Mouse (Mus musculus) heart, embryonic 13.5 days (tissue): ENCODE measurements around the gene Serinc4. TPM values are rescaled to one million over a fixed set of nuclear protein-coding genes. Genes with fewer than 3 reads are reported as not detected.
A peak's percentile ranks its signal among the peaks of the same experiment; 100 is the strongest.
"Not testable (repeated sequence)": the region's sequence is repeated elsewhere in the genome, so short reads cannot be mapped to it uniquely, and the experiment has no call there.

Source experiments
- ATAC-seq: fragments of 200-750 bp; cut with Nextera tagmentation; 2 replicates; pipeline ENCODE4 v1.8.0; 2017; ENCODE audit warnings: moderate TSS enrichment; ENCODE audit not compliant: insufficient number of reproducible peaks, low FRiP score, low TSS enrichment; ENCODE audit errors: extremely low read depth
- H3K27ac ChIP-seq: fragments of 300-500 bp; sonication (generic); replicated peaks from 2 replicates; pipeline ENCODE4 v1.5.1; 2015; ENCODE audit warnings: moderate library complexity, mild to moderate bottlenecking, inconsistent platforms
- H3K27me3 ChIP-seq: fragments of 300-500 bp; sonication (generic); replicated peaks from 2 replicates; pipeline ENCODE4 v1.6.1; 2015; ENCODE audit warnings: mild to moderate bottlenecking, inconsistent platforms
- H3K36me3 ChIP-seq: fragments of 300-500 bp; sonication (generic); 2 replicates; pipeline ENCODE4 v1.6.1; 2015; ENCODE audit warnings: mild to moderate bottlenecking, inconsistent platforms
- H3K4me1 ChIP-seq: fragments of 300-500 bp; sonication (generic); 2 replicates; pipeline ENCODE4 v1.6.1; 2015; ENCODE audit warnings: inconsistent platforms
- H3K4me2 ChIP-seq: fragments of 300-500 bp; sonication (generic); 2 replicates; pipeline ENCODE4 v1.6.1; 2015; ENCODE audit warnings: inconsistent platforms, mild to moderate bottlenecking, moderate library complexity
- H3K4me3 ChIP-seq: fragments of 300-500 bp; sonication (generic); 2 replicates; pipeline ENCODE4 v1.5.1; 2015; ENCODE audit warnings: moderate library complexity, mild to moderate bottlenecking, inconsistent platforms
- H3K9ac ChIP-seq: fragments of 300-500 bp; sonication (generic); 2 replicates; pipeline ENCODE4 v1.6.1; 2015; ENCODE audit warnings: inconsistent platforms, mild to moderate bottlenecking, moderate library complexity
- H3K9me3 ChIP-seq: fragments of 300-500 bp; sonication (generic); 2 replicates; pipeline ENCODE4 v1.6.1; 2016; ENCODE audit warnings: inconsistent platforms
- WGBS: fragments of 180-500 bp; shearing (Covaris S2); methylation state at CpG from one replicate; pipeline ENCODE4 v1.1.7; 2015; ENCODE audit warnings: mixed read lengths; 5-methylcytosine and 5-hydroxymethylcytosine counted together
- polyA plus RNA-seq: library from polyadenylated mRNA; unstranded; fragments of >200 nt; fragmentation: Nextera tagmentation; extraction: Ambion mirVana; gene quantifications from 2 replicates; pipeline ENCODE4 v1.2.1, GENCODE M21; 2015

Gene Serinc4
- polyA plus RNA-seq = 0.07 and 0.13 TPM in 2 replicates

- H3K4me1 ChIP-seq = peaks cover 40% of the 10 kb centered on the region
- no peaks in the 10 kb centered on the region for H3K27me3 ChIP-seq
- peak within 1 kb of the TSS; percentile 76 for H3K4me2 ChIP-seq
- H3K4me3 ChIP-seq = peak within 1 kb of the TSS; percentile 66
- H3K36me3 ChIP-seq = peaks cover 63% of the 10 kb centered on the region
- ATAC-seq = peak; percentile 60
- H3K27ac ChIP-seq = peak within 1 kb of the TSS; percentile 81
- WGBS = 2% methylated on average over 41 of the region's 41 CpGs
- H3K9ac ChIP-seq = peak within 1 kb of the TSS; percentile 85
- H3K9me3 ChIP-seq = no peaks in the 10 kb centered on the region
These were observed at the start of gene Serinc4 for GRCm38 (mm10) chr2:121456692-121457642. Gene Serinc4, minus strand, starts transcription at chr2:121456781.

DNA sequence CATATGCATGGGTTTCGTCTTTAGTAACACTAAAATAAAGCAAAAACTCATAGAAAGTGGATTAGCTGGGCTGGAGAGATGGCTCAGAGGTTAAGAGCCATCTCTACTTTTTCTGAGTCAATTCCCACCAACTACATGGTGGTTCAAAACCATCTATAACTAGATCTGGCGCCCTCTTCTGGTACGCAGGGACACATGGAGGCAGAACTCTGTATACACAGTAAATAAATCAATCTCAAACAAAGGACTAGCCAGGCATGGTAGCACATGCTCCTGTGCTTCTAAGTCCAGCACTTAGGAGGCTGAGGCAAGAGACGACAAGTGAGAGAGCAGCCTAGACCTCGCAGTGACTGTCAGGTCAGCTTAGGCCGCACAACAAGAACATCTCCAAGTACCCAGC lies 45.0 kb upstream of the Serinc4 start:
- H3K4me1 ChIP-seq, ATAC-seq, H3K27ac ChIP-seq, H3K9ac ChIP-seq, H3K27me3 ChIP-seq, H3K4me3 ChIP-seq, H3K4me2 ChIP-seq, H3K9me3 ChIP-seq: not testable (repeated sequence)
- H3K36me3 ChIP-seq = peaks cover 16% of the 10 kb centered on the region
- 83% methylated on average over 1 of the region's 6 CpGs for WGBS

DNA sequence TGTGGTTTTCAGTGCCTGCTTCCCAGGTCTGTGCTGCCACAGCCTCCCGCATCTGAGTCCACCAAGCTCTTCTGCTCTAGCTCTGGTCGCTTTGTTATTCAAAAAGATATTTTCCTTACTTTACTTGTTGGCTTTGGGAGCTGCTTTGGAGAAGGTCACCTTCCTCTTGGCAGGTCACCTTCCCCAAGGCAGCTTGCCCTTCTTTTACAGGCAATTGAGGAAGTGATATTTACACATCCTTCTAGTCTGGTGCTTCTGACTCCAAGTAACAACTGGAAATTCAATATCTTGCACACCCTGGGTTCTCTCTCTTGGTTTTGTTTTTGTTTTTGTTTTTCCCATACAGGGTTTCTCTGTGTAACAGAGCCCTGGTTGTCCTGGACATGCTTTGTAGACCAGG lies 27.8 kb upstream of the Serinc4 start:
- not testable (repeated sequence) for H3K36me3 ChIP-seq, H3K4me1 ChIP-seq, H3K4me3 ChIP-seq, H3K27me3 ChIP-seq, H3K4me2 ChIP-seq, ATAC-seq, H3K9ac ChIP-seq, H3K27ac ChIP-seq, H3K9me3 ChIP-seq
- 67% methylated on average over 2 of the region's 2 CpGs for WGBS

DNA sequence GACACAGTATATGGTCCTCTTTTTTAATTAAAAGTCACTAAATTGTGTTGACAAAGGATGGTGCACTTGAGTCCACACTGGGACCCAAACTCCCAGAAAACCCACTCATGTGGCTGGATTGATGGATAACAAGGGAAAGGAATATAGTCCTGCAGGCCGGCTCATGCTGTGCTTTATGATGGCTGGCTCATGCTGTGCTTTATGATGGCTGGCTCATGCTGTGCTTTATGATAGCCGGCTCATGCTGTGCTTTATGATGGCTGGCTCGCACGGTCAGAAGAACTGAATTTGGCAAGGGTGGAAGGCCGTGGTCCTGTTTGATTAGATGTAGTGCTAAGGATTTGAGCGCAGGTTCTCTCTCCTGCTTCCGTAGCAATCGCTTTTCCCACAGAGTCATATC lies 27.0 kb upstream of the Serinc4 start:
- Histone ChIP-seq H3K4me1 (no peaks in the 10 kb centered on the region), H3K9ac (no peak overlapping the region), H3K27ac (no peak overlapping the region), H3K4me3 (no peak overlapping the region), H3K4me2 (no peak overlapping the region), H3K27me3 (0 out of 2 replicates have a peak, but pooled peaks cover 7% of the 10 kb centered on the region), H3K9me3 (no peaks in the 10 kb centered on the region), H3K36me3 (no peaks in the 10 kb centered on the region)
- no peak for ATAC-seq
- WGBS = 69% methylated on average over 8 of the region's 8 CpGs

DNA sequence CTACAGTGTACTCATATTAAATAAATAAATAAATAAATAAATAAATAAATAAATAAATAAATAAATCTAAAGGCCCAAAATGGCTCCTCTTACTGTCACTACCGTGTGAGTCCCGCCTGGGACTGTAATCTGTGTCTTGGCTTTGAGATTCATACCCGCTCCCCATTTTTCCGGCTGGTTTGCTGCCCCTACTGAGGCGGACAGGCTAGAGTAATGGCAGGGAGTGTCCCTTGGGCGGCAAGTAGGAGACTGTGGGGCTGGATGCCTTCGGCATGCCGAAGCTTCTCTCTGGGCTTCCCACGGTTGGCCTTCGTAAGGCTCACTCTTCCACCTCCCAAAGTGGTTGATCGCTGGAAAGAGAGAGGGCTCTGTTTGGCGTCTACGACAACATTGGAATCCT lies 24.3 kb upstream of the Serinc4 start:
- H3K9ac ChIP-seq, H3K36me3 ChIP-seq, H3K4me2 ChIP-seq, H3K27ac ChIP-seq, H3K4me3 ChIP-seq, ATAC-seq, H3K4me1 ChIP-seq, H3K9me3 ChIP-seq, H3K27me3 ChIP-seq: not testable (repeated sequence)
- 73% methylated on average over 13 of the region's 13 CpGs for WGBS

- Histone ChIP-seq H3K9ac (no peak overlapping the region), H3K27ac (no peak overlapping the region), H3K36me3 (no peaks in the 10 kb centered on the region), H3K9me3 (no peaks in the 10 kb centered on the region), H3K27me3 (0 out of 2 replicates have a peak, but pooled peaks cover 7% of the 10 kb centered on the region), H3K4me3 (no peak overlapping the region), H3K4me2 (no peak overlapping the region), H3K4me1 (no peaks in the 10 kb centered on the region)
- 55% methylated on average over 3 of the region's 3 CpGs for WGBS
- ATAC-seq = no peak
These were observed 23.9 kb upstream of the Serinc4 start for GRCm38 (mm10) chr2:121480498-121480897.

- peaks cover 8% of the 10 kb centered on the region for H3K4me1 ChIP-seq
- no peaks in the 10 kb centered on the region for H3K27me3 ChIP-seq
- WGBS = 81% methylated on average over 3 of the region's 3 CpGs
- H3K9me3 ChIP-seq = no peaks in the 10 kb centered on the region
- H3K4me2 ChIP-seq = no peak overlapping the region
- no peak overlapping the region for H3K9ac ChIP-seq
- no peaks in the 10 kb centered on the region for H3K36me3 ChIP-seq
- no peak overlapping the region for H3K27ac ChIP-seq
- no peak for ATAC-seq
- no peak overlapping the region for H3K4me3 ChIP-seq
These were observed 21.1 kb upstream of the Serinc4 start for GRCm38 (mm10) chr2:121477491-121478266.

DNA sequence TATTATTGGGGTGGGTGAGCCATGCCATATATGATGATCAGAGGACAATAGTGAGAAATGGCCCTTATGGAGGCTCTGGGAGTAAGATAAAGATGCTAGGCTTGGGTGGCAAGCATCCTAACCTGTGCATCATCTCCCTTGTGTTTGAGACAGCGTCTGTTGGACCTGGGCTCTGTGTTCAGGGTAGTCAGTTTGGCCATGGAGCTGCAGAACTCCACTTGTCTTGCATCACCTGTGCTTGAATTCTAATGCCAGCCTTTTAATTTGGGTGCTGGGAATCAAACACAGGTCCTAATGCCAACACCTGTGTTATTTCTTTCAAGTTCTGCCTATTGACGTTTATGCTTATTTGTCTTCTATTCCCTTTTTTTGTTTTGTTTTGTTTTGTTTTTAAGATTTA lies 18.7 kb upstream of the Serinc4 start:
- not testable (repeated sequence) for H3K36me3 ChIP-seq, H3K27me3 ChIP-seq, H3K4me2 ChIP-seq, H3K9ac ChIP-seq, H3K27ac ChIP-seq, ATAC-seq, H3K9me3 ChIP-seq, H3K4me3 ChIP-seq, H3K4me1 ChIP-seq
- WGBS = 94% methylated on average over 2 of the region's 2 CpGs

DNA sequence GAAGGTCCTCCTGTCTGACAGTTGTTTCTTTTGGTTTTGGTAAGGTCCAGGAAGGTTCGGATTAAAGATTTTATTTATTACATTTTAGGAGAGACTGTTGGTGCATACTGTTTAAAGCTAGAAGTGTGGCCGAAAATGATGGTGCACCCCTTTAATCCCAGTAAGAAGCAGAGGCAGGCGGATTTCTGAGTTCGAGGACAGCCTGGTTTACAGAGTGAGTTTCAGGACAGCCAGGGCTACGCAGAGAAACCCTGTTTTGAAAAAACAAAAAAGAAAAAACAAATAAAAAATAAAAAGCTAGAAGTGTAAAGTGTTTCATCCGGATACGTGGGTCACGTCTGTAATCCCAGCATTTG lies 17.6 kb upstream of the Serinc4 start:
- WGBS = 28% methylated on average over 8 of the region's 8 CpGs
- peak overlapping the region; percentile 62 for H3K27ac ChIP-seq

GRCm38 (mm10) chr2:121473301-121474179 lies 17.0 kb upstream of the Serinc4 start, which contains the start of gene Mfap1b:
Gene Mfap1b, minus strand, starts transcription at chr2:121474067.
- peak; percentile 82; the same call in 1 of the 2 replicates for ATAC-seq
- 3% methylated on average over 40 of the region's 41 CpGs for WGBS
- peak within 1 kb of the TSS; percentile 72 for H3K4me3 ChIP-seq

More for the DNA sequence above, 17.6 kb upstream of the Serinc4 start:
- Histone ChIP-seq H3K4me2 (peak overlapping the region; percentile 82), H3K9me3 (no peaks in the 10 kb centered on the region), H3K36me3 (peaks cover 7% of the 10 kb centered on the region), H3K9ac (peak overlapping the region; percentile 86), H3K4me1 (peaks cover 8% of the 10 kb centered on the region), H3K4me3 (peak overlapping the region; percentile 72), H3K27me3 (no peaks in the 10 kb centered on the region)
- no peak for ATAC-seq

More at GRCm38 (mm10) chr2:121473301-121474179, 17.0 kb upstream of the Serinc4 start, which contains the start of gene Mfap1b:
- Histone ChIP-seq H3K4me2 (peak within 1 kb of the TSS; percentile 82), H3K27ac (peak within 1 kb of the TSS; percentile 62), H3K9ac (peak within 1 kb of the TSS; percentile 86)
- H3K9me3 ChIP-seq, H3K27me3 ChIP-seq, H3K36me3 ChIP-seq, H3K4me1 ChIP-seq: not testable (repeated sequence)
